Mouse (Mus musculus) A20 (cell line): ENCODE data around the gene Ptprg.

Experiments used
- DNase-seq: peaks from one replicate; pipeline ENCODE4 v3.0.0-alpha.2; 2011; ENCODE audit warnings: low read depth, low spot score

Gene Ptprg

GRCm38 (mm10) chr14:11617362-11617761 is 64.0 kb downstream of the Ptprg start:
- no peak for DNase-seq

DNA sequence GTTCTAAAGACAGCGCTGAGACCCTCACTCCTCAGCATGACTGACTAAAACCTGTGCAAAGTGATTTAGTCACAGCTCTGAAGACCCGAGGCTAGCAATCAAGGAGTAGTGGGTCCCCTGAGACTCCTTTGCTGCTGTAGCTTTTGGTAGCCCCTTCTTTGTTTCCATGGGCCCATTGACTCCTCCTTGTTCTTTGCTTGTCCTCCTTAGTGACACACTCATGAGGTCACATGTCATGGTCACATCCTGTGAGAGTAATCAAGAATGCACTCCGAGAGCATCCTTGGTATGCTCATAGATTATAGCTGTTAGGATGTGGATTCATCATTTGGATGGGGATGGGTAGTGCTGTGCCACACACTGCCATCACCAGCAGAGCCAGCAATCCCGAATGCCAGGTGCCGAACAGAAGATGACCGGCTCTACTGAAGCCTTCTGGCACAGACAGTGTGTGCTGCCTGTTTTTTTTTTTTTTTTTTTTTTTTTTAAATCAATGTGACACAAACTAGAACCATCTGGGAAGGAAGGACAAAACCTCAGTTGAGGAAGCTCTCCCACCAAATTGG is 64.9 kb downstream of the Ptprg start:
- DNase-seq = no peak

GRCm38 (mm10) chr14:11619606-11620005 is 66.3 kb downstream of the Ptprg start:
- no peak for DNase-seq

DNA sequence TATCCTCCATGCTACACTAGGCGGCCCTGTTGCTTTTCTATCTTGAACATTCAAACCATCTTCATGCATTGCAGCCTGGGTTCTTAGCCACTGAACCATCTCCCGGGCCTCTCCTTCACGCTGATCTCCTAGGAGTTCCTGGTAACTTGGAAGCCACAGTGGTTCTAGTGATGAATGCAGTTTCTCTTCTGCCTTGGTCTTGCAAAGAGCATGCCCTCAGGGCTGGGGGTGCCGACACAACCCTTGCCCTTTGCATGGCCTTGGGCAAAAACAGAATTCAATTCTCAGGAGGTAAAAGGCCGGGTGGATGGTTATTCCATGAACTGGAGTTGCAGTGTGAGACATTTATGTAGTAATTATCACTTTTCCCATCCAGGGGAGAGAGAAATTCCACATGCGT is 67.0 kb downstream of the Ptprg start:
- no peak for DNase-seq

GRCm38 (mm10) chr14:11620962-11621568 is 67.7 kb downstream of the Ptprg start:
- DNase-seq = no peak

- no peak for DNase-seq
Observed at GRCm38 (mm10) chr14:11623576-11623975, 70.2 kb downstream of the Ptprg start.

- no peak for DNase-seq
Observed at GRCm38 (mm10) chr14:11630736-11631135, 77.4 kb downstream of the Ptprg start.

DNA sequence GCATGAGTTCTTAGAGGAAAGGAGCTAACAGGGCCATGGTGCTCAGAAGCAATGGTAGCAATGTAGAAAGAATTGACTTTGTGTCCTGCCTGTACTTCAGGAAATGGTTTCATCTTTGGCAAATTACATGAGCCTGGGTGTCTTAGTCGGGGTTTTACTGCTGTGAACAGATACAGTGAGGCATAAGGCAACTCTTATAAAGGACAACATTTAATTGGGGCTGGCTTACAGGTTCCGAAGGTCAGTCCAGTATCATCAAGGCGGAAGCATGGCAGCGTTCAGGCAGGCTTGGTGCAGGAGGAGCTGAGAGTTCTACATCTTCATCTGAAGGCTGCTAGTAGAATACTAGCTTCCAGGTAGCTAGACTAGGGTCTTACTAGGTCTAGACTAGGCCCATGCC is 78.2 kb downstream of the Ptprg start:
- no peak for DNase-seq

- no peak for DNase-seq
Observed at GRCm38 (mm10) chr14:11637673-11638072, 84.3 kb downstream of the Ptprg start.

DNA sequence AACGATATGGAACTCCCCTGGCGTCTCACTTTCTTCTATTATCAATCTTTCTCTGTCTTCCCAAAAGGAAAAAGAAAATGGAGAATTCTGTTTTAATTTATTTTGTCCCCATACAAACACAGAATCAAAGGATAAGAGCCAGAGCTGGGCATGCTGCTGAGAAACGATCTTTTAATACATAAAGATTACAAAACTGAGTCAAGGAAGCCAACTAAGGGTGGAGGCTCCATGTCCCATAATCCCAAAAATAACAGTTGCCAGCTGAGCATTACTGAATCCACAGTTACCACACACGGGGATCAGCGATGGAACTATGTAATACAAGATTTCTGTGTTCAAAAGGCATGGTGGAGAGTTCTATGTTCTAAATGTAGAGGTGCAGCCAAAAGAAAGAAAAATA is 86.0 kb downstream of the Ptprg start:
- DNase-seq = no peak

DNA sequence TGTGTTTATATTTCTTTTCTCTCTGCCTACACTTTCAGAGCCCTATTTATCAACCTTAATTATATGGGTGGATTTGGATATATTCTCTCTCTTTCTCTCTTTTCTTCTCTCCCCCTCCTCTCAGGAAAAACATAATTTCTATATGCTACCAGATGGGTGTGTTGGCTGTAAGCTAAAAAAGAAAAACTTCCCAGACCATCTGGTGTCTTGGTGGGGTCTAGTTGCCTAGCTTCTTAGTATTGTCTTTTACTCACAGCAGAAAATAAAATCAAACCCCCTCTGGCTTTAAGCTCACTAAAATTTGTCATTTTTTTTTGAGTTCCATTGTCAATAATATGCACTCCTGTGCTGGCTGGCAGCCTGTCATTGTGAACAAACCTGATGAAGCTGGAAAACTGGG is 87.0 kb downstream of the Ptprg start:
- DNase-seq = no peak

- DNase-seq = no peak
Observed at GRCm38 (mm10) chr14:11640996-11641395, 87.7 kb downstream of the Ptprg start.

DNA sequence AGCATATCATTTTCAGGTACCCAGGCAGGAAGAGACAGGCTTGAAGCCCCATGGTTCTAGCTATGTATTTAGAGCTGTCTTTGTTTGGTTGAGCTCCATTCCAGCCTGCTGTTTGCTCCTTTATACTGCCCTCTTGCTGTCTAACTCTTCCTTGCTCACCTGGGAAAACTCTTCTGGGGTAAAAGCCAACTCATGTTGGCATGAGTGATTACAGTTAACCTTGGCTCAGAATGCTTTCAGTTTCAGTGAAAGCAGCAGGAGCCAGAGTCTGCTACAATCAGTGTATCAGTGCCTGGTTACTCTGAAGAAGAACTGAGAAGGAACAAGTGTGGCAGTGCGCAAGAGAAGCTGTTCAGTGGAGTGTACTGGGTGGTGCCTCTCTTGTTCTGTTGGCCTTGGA is 89.6 kb downstream of the Ptprg start:
- no peak for DNase-seq

- no peak for DNase-seq
Observed at GRCm38 (mm10) chr14:11657374-11657773, 104.0 kb downstream of the Ptprg start.

GRCm38 (mm10) chr14:11663661-11664215 is 110.4 kb downstream of the Ptprg start:
- no peak for DNase-seq

GRCm38 (mm10) chr14:11664302-11664701 is 111.0 kb downstream of the Ptprg start:
- no peak for DNase-seq

- no peak for DNase-seq
Observed at GRCm38 (mm10) chr14:11665046-11665445, 111.7 kb downstream of the Ptprg start.

DNA sequence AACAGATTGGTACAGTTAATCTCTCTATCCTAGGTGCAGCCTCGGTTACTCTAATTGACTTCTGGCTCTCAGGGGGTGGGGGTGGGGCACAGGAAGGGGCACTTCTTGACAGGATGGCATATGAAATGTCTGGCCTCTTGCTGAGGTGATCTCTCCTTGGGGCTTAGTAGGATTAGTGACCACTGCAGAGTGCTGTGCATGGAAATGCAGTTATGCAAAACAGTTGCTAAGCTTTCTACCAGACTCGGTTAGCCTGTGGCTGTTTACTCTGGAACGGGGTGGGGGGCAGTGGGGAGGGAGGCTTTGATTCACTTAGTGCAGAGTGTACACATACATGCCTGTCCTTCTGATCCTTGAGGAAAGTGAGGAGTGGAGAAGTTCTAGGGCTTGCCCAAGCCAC is 114.4 kb downstream of the Ptprg start:
- no peak for DNase-seq

GRCm38 (mm10) chr14:11670847-11671246 is 117.5 kb downstream of the Ptprg start:
- DNase-seq = no peak

DNA sequence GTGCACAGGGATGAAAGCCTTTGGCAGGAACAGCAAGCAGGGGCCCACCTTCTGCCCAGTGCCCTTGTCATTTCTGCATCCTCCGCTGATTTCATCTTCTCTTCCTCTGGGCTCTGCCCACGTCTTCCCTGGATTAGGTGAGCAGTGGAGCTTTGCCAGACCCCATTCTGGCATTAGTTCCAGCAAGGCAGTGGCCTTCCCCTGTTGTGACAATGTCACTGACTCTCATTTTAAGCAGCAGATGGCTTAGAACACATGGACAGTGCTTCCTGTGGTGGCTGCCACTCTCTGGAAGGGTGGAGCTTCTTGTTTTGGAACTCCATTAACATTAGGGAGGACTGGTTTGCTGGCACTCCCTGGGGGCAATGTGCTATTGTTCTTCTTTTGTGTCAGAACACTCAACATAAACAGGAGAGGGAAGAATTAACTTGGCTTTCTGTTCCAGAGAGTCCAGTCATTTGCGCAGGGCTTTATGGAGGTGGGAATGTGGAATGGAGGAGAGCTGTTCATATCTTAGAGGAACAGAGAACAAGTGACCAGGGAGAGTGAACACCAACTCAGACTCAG is 119.7 kb downstream of the Ptprg start:
- DNase-seq = no peak

GRCm38 (mm10) chr14:11678201-11678600 is 124.9 kb downstream of the Ptprg start:
- no peak for DNase-seq

- no peak for DNase-seq
Observed at GRCm38 (mm10) chr14:11679741-11680140, 126.4 kb downstream of the Ptprg start.

DNA sequence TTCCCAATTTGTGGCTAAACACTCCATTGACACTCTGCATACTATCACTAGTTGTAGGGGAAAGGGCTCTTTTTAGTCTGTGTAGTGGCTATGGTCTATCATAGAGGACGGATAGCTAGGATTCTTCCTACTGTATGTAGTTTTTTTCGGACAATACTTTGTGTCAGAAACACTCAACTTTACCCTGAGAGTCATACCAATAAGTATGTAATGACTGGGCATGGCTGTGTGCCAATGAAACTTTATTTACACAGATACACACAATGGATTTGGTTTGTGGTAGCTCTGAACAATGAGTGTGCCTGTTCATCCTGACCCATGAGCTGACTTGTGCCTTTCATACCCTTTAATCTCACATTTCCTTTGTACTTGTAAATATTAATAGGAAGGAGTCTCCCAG is 127.3 kb downstream of the Ptprg start:
- DNase-seq = no peak
